Mouse (Mus musculus) megakaryocyte, embryonic 14.5 days (primary cell): Measurements from ENCODE around the gene Fabp3. TPM values are rescaled to one million over a fixed set of nuclear protein-coding genes. Genes with fewer than 3 reads are reported as not detected.

Source experiments
- H3K27me3 ChIP-seq: replicated peaks from 2 replicates; pipeline ENCODE3; 2012; ENCODE audit warnings: inconsistent platforms
- H3K36me3 ChIP-seq: replicated peaks from 2 replicates; pipeline ENCODE3; 2012; ENCODE audit warnings: low read length, inconsistent platforms, mixed read lengths
- H3K4me1 ChIP-seq: 2 replicates; pipeline ENCODE4 v1.6.1; 2012; ENCODE audit warnings: inconsistent platforms
- H3K4me3 ChIP-seq: replicated peaks from 2 replicates; pipeline ENCODE3; 2012; ENCODE audit warnings: moderate library complexity, mild to moderate bottlenecking, inconsistent platforms
- H3K9me3 ChIP-seq: 2 replicates; pipeline ENCODE4 v1.6.1; 2012; ENCODE audit warnings: inconsistent platforms
- FLI1 ChIP-seq: IDR thresholded peaks from 2 replicates; pipeline ENCODE4 v1.6.1; 2012; ENCODE audit warnings: low read length, inconsistent platforms, mixed read lengths
- GATA1 ChIP-seq: IDR thresholded peaks from 3 replicates; pipeline ENCODE4 v1.6.1; 2012; ENCODE audit warnings: mixed read lengths, low read length, inconsistent platforms, borderline replicate concordance
- polyA plus RNA-seq: library from polyadenylated mRNA; stranded (reverse); fragments of >175 nt; gene quantifications from 2 replicates; pipeline ENCODE4 v1.2.3, GENCODE M21; 2012; ENCODE audit warnings: low replicate concordance; ENCODE audit not compliant: insufficient read depth

Gene Fabp3
- polyA plus RNA-seq, 1 experiment, result 0.88 TPM

DNA sequence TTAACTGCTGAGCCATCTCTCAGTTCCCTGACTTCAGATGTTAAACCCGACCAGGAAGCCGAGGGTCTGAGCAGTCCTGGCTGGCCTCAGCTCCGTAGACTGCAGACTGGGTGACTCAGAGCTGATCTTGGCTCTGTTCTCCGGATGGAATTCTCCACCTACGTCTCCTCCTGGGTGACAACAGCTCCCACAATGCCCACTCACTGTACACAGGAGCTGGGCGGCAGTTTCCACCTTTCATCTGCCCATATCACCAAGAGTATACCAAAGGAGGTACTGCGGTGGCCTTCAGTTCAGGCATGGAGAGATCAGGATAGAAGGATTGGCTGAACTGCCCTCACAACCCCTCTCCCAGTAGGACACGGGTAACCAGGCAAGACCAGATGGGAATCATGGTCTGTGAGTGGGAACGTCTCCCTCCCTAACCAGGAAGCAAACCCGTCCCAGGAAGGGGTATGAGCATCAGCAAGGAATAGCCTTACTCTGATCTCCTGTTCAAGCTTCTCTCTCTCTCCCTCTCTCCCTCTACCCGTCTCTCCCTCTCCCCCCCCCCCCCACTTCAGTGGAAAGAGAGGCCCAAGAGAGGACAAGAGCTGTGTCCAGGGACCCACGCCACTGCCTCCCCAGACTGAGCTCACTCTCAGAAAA is 34.6 kb upstream of the Fabp3 start:
- peak overlapping the region; percentile 50 for H3K4me3 ChIP-seq
- TF ChIP-seq GATA1 (no peak), FLI1 (no peak)
- peaks cover 3% of the 10 kb centered on the region; the same call in 1 of the 2 replicates for H3K9me3 ChIP-seq
- H3K27me3 ChIP-seq, result peaks cover 91% of the 10 kb centered on the region
- peaks cover 38% of the 10 kb centered on the region for H3K4me1 ChIP-seq
- no peaks in the 10 kb centered on the region for H3K36me3 ChIP-seq

GRCm38 (mm10) chr4:130274346-130275015 is 33.9 kb upstream of the Fabp3 start:
- Histone ChIP-seq H3K4me1 (peaks cover 36% of the 10 kb centered on the region), H3K36me3 (no peaks in the 10 kb centered on the region), H3K4me3 (peak overlapping the region; percentile 76), H3K27me3 (peaks cover 91% of the 10 kb centered on the region), H3K9me3 (peaks cover 2% of the 10 kb centered on the region; the same call in 1 of the 2 replicates)
- TF ChIP-seq FLI1, result no peak

- peaks cover 1% of the 10 kb centered on the region for H3K9me3 ChIP-seq
- peaks cover 29% of the 10 kb centered on the region for H3K4me1 ChIP-seq
- TF ChIP-seq FLI1, result no peak
- no peak for TF ChIP-seq GATA1
- H3K27me3 ChIP-seq, result peaks cover 88% of the 10 kb centered on the region
- H3K36me3 ChIP-seq, result no peaks in the 10 kb centered on the region
- peak overlapping the region; percentile 76 for H3K4me3 ChIP-seq
Measured at GRCm38 (mm10) chr4:130275016-130275822, 33.2 kb upstream of the Fabp3 start.

- Histone ChIP-seq H3K4me1 (peaks cover 23% of the 10 kb centered on the region), H3K27me3 (peaks cover 88% of the 10 kb centered on the region), H3K9me3 (peaks cover 4% of the 10 kb centered on the region), H3K36me3 (no peaks in the 10 kb centered on the region), H3K4me3 (no peak overlapping the region)
- TF ChIP-seq GATA1 (no peak), FLI1 (no peak)
Measured at GRCm38 (mm10) chr4:130275823-130276105, 32.6 kb upstream of the Fabp3 start.

DNA sequence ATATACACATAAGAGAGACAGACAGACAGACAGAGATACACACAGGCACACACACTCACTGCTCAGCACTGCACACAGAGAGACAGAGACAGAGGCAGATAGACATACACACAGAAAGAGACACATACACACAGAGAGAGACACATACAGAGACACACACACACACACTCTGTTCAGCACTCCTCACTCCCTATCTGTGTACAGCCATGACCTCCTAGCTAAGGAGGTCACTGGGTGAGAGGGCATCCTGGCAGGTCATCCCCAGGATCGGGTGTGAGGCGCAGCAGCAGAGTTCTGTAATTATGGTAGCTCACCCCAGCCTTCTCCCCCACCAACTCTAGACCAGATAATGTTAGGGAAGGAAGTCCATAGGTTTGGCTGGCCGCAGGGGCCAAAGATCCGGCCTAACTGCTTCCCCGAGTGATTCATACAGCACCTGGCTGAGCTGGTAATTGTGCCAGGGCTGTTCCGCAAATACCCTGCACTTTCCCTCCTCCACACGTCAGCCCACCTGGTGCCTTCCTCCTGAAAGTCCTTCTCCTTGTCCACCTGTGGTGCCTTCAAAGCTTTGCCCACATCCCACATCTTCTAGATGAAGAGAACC is 31.7 kb upstream of the Fabp3 start:
- no peak for TF ChIP-seq FLI1
- TF ChIP-seq GATA1, result no peak
- H3K4me1 ChIP-seq, result peaks cover 19% of the 10 kb centered on the region
- H3K4me3 ChIP-seq, result peak overlapping the region; percentile 10
- peaks cover 4% of the 10 kb centered on the region for H3K9me3 ChIP-seq
- H3K27me3 ChIP-seq, result peaks cover 85% of the 10 kb centered on the region
- H3K36me3 ChIP-seq, result no peaks in the 10 kb centered on the region

- TF ChIP-seq GATA1 (no peak), FLI1 (no peak)
- peaks cover 4% of the 10 kb centered on the region for H3K9me3 ChIP-seq
- H3K4me1 ChIP-seq, result peaks cover 22% of the 10 kb centered on the region
- peaks cover 82% of the 10 kb centered on the region for H3K27me3 ChIP-seq
- no peak within 1 kb of the TSS for H3K4me3 ChIP-seq
- H3K36me3 ChIP-seq, result no peaks in the 10 kb centered on the region
Measured at GRCm38 (mm10) chr4:130279105-130279504, 29.3 kb upstream of the Fabp3 start, which contains the start of gene Serinc2. Serinc2 (minus strand) TSS chr4:130279205.

GRCm38 (mm10) chr4:130282856-130283255 is 25.5 kb upstream of the Fabp3 start:
- Histone ChIP-seq H3K4me3 (no peak overlapping the region), H3K4me1 (peaks cover 10% of the 10 kb centered on the region), H3K9me3 (peaks cover 4% of the 10 kb centered on the region), H3K36me3 (no peaks in the 10 kb centered on the region), H3K27me3 (peaks cover 76% of the 10 kb centered on the region)
- no peak for TF ChIP-seq FLI1
- no peak for TF ChIP-seq GATA1

DNA sequence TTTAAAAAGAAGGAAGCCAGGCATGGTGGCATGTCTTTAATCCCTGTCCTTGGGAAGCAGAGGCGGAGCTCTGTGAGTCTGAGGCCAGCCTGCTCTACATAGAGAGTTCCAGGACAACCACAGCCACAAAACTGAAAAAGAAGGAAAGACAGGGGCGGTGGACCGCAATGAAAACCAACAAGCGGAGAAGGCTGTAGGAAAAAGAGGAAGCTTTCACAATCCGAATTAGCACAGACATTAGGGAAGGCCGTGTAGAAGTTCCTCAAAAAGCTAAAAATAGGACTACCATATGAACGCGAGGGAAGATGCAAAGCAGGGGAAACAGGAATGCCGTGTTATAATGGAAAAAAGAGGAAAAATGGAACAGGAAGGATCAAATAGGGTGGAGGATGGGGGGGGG is 24.6 kb upstream of the Fabp3 start:
- peaks cover 4% of the 10 kb centered on the region for H3K9me3 ChIP-seq
- H3K36me3 ChIP-seq, result no peaks in the 10 kb centered on the region
- no peak for TF ChIP-seq GATA1
- no peak for TF ChIP-seq FLI1
- H3K4me3 ChIP-seq, result peak overlapping the region; percentile 2
- peaks cover 10% of the 10 kb centered on the region for H3K4me1 ChIP-seq
- peaks cover 68% of the 10 kb centered on the region for H3K27me3 ChIP-seq

DNA sequence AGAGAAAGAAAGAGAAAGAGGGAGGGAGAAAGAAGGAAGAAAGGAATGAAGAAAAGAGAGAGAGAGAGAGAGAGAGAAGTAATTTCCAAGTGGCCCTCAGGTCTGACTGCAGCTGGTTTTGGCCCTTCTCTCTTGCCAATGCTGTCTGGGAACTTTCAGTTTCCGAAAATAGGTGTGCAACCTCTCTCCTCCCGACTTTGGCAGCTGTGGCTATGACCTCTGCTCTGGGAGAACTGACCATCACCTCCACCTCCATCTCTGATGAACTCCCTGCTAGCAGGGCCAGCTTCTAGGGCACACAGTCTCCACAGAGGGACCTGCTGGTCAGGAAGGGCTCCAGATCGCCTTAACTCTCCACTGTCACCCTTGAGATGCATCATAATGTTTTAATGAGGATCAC is 21.9 kb upstream of the Fabp3 start:
- TF ChIP-seq FLI1, result no peak
- Histone ChIP-seq H3K27me3 (peaks cover 64% of the 10 kb centered on the region), H3K4me1 (peaks cover 10% of the 10 kb centered on the region), H3K9me3 (no peaks in the 10 kb centered on the region), H3K4me3 (peak overlapping the region; percentile 23), H3K36me3 (no peaks in the 10 kb centered on the region)
